Mouse (Mus musculus): ENCODE results near the gene Lypd6.

Gene Lypd6

DNA sequence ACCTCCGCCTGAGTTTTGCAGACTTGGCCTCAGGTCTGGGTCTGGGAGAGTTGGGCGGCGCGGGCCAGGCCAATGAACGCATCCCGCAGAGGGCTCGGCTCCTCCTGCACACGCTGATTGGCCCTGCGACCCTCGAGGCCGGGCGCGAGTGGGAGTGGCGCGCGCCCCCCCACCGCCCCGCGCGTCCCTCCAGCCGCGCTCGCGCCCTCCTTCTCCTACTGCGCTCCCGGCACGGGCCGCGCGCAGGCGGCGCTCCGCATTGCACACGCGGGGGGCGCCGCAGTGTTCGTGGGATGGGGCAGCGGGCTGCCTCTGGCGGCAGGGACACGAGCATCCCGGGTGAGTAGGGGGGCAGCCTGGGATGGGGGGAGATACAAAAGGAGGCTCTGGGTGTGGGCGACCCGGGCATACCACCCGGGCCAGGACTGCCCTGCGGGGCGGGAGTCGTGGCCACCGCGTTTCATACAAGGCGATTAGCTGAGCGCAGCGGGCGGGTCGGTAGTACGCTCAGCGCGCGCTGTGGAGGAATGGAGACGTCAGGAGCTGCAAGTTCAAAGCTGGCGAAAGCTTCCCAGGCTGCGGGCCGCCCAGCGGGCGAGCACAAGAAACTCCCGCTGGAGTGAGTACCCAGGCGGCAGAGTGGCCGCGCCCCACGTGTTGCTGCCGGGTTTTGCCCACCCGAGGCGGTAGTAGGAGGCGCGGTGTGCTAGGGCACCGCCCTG is at the start of gene Lypd6:
Gene Lypd6 (plus strand): TSS at position 184 of the 722 bp plus-strand sequence.
- no peak for DNase-seq (ENCODE audit: low read depth, low spot score)

DNA sequence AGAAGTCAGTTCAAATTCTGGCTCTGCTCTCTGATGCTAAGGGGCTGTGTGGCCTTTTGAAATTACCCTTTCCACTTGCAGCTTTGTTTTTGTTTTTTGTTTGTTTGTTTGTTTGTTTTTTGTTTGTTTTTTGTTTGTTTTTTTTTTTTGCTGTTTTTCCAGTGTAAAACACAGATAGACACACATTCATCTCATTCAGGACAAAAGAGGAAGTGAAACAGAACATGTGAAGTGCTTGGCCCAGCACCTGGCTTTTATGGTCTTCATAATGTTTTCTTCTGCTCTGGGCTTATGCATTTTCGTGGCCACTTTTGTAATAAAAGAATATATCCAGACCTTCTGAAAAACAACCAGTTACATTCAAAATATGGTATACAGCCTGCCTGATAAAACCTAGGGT is 46.8 kb upstream of the Lypd6 start:
- DNase-seq (ENCODE audit: low read depth, low spot score): no peak

GRCm38 (mm10) chr2:50025549-50025948 is 40.7 kb upstream of the Lypd6 start:
- no peak for DNase-seq (ENCODE audit: low read depth, low spot score)

DNA sequence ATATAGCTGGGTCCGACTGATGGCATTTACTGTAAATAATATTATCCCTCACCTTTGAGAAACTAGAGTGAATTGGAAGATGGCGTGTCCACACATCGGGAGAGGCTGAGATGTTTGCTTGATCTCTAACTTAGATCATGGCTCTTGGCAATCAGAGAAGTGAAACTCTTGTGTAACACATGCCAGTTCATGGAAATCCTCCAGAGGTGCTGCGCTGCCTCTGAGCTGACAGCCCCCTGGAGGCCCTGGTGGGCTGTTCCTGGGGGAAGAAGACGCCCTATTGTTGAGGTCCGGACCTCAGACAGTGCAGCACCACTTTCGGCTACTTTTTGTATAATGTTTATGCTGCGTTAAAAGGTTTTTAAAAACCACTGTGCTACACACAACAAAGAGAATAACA is 37.3 kb upstream of the Lypd6 start:
- no peak for DNase-seq (ENCODE audit: low read depth, low spot score)

DNA sequence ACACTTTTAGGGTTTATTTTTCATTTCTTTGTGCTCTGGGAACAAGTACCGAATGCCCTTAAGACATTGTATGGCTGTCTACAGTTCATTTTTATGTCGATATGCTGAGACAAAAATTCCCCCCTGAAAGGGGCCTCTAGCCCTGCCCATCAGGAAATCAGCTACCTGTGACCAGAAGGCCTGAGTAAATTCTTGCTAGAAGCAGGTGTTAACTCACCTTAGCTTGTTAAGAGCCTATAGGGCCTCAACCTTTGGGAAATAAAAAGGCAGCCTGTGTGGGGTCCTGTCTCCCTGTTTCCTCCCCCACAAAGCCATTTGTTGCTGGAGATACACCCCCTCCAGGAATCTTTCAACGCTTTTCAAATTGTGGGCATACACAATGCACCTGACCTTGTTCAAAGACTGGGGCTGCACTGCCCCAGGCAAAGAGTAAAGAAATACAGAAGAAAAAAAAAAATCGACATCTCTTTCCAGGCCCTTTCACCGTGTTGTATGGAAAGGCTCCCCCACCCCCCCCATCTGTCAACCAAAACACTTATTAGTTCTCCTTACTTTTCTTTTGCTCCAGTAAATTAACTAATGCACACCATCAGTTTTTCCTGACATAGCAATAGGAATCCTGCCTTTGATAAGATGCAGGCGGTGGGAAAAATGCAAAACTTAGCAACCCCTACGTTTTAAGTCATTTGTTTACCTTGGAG is 21.9 kb upstream of the Lypd6 start:
- no peak for DNase-seq (ENCODE audit: low read depth, low spot score)

- DNase-seq (ENCODE audit: low read depth, low spot score): no peak
Measured at GRCm38 (mm10) chr2:50044871-50045470, 21.3 kb upstream of the Lypd6 start.

DNA sequence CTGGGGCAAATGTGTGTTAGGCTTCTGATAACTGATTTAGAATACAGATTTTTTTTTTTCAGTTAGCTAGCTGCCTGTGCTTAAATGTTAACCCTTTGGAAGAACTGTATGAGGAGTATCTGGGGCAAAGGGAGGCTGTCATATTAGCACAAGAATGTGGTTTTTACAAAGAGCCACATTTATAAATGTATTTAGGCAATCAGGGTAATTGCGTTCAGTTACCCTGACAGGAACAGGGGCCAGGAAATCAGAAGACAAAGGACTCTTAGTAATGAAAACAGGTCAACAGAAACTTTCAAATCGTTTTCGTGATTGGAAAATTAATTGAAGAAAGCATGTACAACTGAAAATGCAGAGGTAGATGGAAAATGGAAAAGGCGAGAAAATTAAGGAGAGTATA is 20.4 kb upstream of the Lypd6 start:
- no peak for DNase-seq (ENCODE audit: low read depth, low spot score)

GRCm38 (mm10) chr2:50048442-50048841 is 17.8 kb upstream of the Lypd6 start:
- no peak for DNase-seq (ENCODE audit: low read depth, low spot score)

- DNase-seq (ENCODE audit: low read depth, low spot score): no peak
Measured at GRCm38 (mm10) chr2:50053893-50054292, 12.3 kb upstream of the Lypd6 start.

DNA sequence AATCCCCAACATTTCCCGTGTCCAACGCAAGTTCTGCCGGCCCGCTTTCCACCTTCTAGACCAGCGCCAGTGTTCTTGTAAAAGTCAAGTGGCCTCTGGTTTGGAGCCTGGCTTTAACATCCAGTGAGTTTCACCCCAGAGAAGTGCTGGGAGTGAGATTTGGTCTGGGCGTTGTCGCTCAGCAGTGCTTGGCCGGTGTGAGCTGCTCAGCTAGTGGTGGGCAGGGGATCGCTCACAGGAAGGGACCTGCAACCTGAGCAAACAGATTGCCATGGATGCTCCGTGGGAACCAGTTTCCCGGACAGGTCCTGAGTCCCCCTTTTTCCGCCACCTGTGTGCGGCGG is 355 bp upstream of the Lypd6 start:
- no peak for DNase-seq (ENCODE audit: low read depth, low spot score)

- no peak for DNase-seq (ENCODE audit: low read depth, low spot score)
Measured at GRCm38 (mm10) chr2:50066968-50067315, 713 bp downstream of the Lypd6 start.

- no peak for DNase-seq (ENCODE audit: low read depth, low spot score)
Measured at GRCm38 (mm10) chr2:50069571-50070295, 3.5 kb downstream of the Lypd6 start.

DNA sequence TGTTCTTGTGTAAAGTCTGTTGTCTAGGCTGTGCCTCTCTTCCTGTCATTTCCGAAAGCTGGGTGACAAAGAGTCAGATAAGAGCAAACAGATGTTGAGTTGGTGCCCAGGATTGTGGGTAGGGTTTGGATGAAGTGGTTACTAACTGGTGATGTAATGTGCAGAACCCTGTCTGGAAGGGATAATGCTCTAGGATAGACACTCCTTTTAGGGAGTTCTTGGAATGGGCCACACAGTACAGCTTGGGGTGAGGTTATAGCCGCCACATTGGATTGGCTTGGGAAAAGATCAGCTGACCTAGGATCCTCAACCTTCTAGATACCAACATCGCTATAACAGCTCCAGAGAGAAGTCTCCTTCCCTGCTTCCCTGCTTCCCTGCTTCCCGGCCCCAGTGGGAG is 5.9 kb downstream of the Lypd6 start:
- no peak for DNase-seq (ENCODE audit: low read depth, low spot score)

DNA sequence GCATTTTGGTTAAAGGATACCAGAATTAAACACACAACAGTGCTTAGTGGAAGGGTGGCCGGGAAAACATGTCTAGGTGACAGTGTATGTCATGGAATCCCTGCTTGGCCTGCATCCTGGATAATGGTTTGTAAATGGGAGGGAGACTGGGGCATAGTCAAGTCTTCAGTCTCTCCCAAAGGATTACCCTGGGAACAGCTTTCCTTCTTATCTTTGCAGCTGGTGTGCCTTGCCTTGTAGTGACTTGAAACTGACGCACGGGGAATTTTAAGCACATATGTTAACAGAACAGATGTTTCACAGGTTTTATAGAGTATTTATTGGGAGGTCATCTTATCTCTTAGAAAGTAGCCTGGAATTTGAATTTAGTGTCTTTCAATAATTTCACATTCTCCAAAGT is 18.5 kb downstream of the Lypd6 start:
- no peak for DNase-seq (ENCODE audit: low read depth, low spot score)

DNA sequence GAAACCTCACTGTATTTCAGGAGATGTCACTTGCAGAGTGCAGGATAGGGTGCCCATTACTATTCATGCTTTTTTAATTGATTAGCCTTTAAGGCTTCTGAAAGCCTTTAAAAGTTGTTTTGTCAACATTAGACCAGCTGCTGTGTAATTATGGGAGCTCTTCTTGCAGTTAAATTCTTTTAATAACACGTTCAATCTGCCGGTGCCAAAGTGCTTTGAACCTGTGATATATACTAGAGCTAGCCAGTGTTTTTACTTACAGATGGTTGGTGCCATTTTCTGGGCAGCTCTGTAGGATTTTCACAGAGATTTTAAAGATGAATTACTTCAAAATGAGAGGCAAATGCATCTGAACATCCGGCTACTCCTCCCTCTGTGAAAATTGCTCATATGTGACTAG is 21.5 kb downstream of the Lypd6 start:
- DNase-seq (ENCODE audit: low read depth, low spot score): no peak

GRCm38 (mm10) chr2:50096336-50096735 is 30.1 kb downstream of the Lypd6 start:
- no peak for DNase-seq (ENCODE audit: low read depth, low spot score)

DNA sequence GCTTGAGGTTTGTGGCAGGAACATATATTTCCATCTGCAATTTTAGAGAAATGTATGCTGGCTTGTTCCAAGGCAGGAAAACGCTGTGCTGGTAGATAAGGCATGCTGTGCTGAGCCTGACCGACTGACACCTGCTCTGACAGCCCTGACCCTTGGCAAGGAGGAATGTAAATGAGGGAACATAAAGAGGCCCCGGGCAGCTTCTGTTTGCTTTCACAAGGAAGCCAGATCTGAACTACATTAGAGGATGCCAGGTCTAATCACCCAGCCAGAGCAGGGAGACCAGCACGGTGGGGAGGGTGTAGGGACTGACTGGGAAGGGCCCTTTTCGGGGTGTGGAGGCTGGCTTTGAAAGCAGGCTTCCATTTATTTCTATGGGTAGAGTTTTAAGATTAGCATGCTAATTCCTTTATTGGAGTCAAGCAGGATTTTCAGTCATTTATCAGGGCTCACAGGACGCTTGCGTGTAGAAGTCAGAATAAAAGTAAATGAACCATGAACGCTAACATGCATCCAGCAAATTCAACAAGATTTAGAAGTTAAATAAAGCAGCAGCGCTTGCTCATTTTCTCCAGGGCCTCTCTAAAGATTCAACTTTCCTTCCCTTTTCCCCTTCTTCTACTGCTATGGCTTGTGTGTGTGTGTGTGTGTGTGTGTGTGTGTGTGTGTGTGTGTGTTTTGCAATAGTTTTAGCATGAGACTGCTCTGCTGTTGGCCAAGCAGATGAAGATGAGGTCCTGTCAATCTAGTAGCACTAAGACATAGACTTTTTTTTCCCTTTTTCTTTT is 34.3 kb downstream of the Lypd6 start:
- no peak for DNase-seq (ENCODE audit: low read depth, low spot score)

- no peak for DNase-seq (ENCODE audit: low read depth, low spot score)
Measured at GRCm38 (mm10) chr2:50101152-50101450, 34.9 kb downstream of the Lypd6 start.

- DNase-seq (ENCODE audit: low read depth, low spot score): no peak
Measured at GRCm38 (mm10) chr2:50103850-50104503, 37.7 kb downstream of the Lypd6 start.

- DNase-seq (ENCODE audit: low read depth, low spot score): no peak
Measured at GRCm38 (mm10) chr2:50105590-50105989, 39.4 kb downstream of the Lypd6 start.

GRCm38 (mm10) chr2:50105992-50106391 is 39.8 kb downstream of the Lypd6 start:
- DNase-seq (ENCODE audit: low read depth, low spot score): no peak

Measured in c-Kit-negative CD71-positive TER-119-positive erythroid progenitor cells, embryonic 14.5 days (primary cell).